Mouse (Mus musculus): ENCODE data around the gene Wdtc1.

GRCm38 (mm10) chr4:133309948-133310347 is 43.3 kb downstream of the Wdtc1 start:
- TF ChIP-seq HCFC1 (IDR thresholded peaks at IDR 0.05; ENCODE audit: borderline replicate concordance, insufficient read depth, low read length) (no peak), ZNF384 (IDR thresholded peaks at IDR 0.05; ENCODE audit: low read depth, low read length) (no peak)
